Mouse (Mus musculus) left cerebral cortex, adult 2 months (tissue): Measurements from ENCODE around the gene Wapl. TPM values are rescaled to one million over a fixed set of nuclear protein-coding genes. Genes with fewer than 3 reads are reported as not detected.

ENCODE experiments used
- DNase-seq, 2 experiments: peaks; one replicate each; pipeline ENCODE4 v3.0.0; 2021 to 2022; ENCODE audit warnings: low spot score in 2 of 2, mixed read lengths in 1 of 2; ENCODE audit errors: extremely low spot score in 1 of 2
- H3K27ac ChIP-seq: fragments of 200-600 bp; 2 replicates; pipeline ENCODE4 v1.8.1; 2022
- H3K4me3 ChIP-seq: fragments of 200-600 bp; 2 replicates; pipeline ENCODE4 v1.8.1; 2022
- CTCF ChIP-seq: fragments of 200-600 bp; IDR thresholded peaks from 2 replicates; pipeline ENCODE4 v1.8.1; 2022; ENCODE audit warnings: antibody characterized with exemption, mild to moderate bottlenecking, moderate library complexity
- intact Hi-C: fragments of 180-260 bp; cut with DNase I; formaldehyde crosslinking; loops from one replicate; pipeline ENCODE4 v1.15.1; 2025
- total RNA-seq, 2 experiments: library from RNA; stranded (reverse); gene quantifications; 2 replicates each; pipeline ENCODE4 v1.2.3; 2021

Gene Wapl
- total RNA-seq, 2 experiments from 2014 or later: 46.2 to 46.4 TPM

GRCm38 (mm10) chr14:34710209-34710608, 36.5 kb downstream of the Wapl start:
- intact Hi-C loops: no loop called here
- H3K4me3 ChIP-seq: no peak overlapping the region
- TF ChIP-seq CTCF: no peak
- H3K27ac ChIP-seq: no peak overlapping the region
- no peak for DNase-seq

GRCm38 (mm10) chr14:34712027-34712426, 38.3 kb downstream of the Wapl start:
- no peak for DNase-seq
- intact Hi-C loops: no loop called here
- peak overlapping the region; percentile 2; the same call in 1 of the 2 replicates for H3K27ac ChIP-seq
- no peak for TF ChIP-seq CTCF
- H3K4me3 ChIP-seq: no peak overlapping the region

- peak overlapping the region; percentile 59 for H3K27ac ChIP-seq
- intact Hi-C loops: no loop called here
- TF ChIP-seq CTCF: no peak
- no peak for DNase-seq
- no peak overlapping the region for H3K4me3 ChIP-seq
Observed at GRCm38 (mm10) chr14:34712857-34713256, 39.1 kb downstream of the Wapl start.

- Histone ChIP-seq H3K4me3 (no peak overlapping the region), H3K27ac (no peak overlapping the region)
- TF ChIP-seq CTCF: no peak
- intact Hi-C loops: no loop called here
- no peak for DNase-seq
Observed at GRCm38 (mm10) chr14:34718150-34718549, 44.4 kb downstream of the Wapl start.

- H3K27ac ChIP-seq: no peak overlapping the region
- no peak for TF ChIP-seq CTCF
- DNase-seq: no peak
- no peak overlapping the region for H3K4me3 ChIP-seq
- intact Hi-C loops: no loop called here
Observed at GRCm38 (mm10) chr14:34727709-34728108, 54.0 kb downstream of the Wapl start.

- no peak for DNase-seq
- intact Hi-C loops: no loop called here
- no peak overlapping the region for H3K4me3 ChIP-seq
- TF ChIP-seq CTCF: no peak
- no peak overlapping the region for H3K27ac ChIP-seq
Observed at GRCm38 (mm10) chr14:34735405-34735804, 61.7 kb downstream of the Wapl start.

- no peak for DNase-seq
- intact Hi-C loops: no loop called here
- Histone ChIP-seq H3K4me3 (no peak overlapping the region), H3K27ac (no peak overlapping the region)
- TF ChIP-seq CTCF: no peak
Observed at GRCm38 (mm10) chr14:34745401-34745800, 71.7 kb downstream of the Wapl start.

GRCm38 (mm10) chr14:34755731-34756130, 82.0 kb downstream of the Wapl start:
- Histone ChIP-seq H3K27ac (no peak overlapping the region), H3K4me3 (no peak overlapping the region)
- TF ChIP-seq CTCF: no peak
- intact Hi-C loops: no loop called here
- no peak for DNase-seq

- intact Hi-C loops: no loop called here
- Histone ChIP-seq H3K27ac (no peak overlapping the region), H3K4me3 (no peak overlapping the region)
- no peak for TF ChIP-seq CTCF
- DNase-seq: no peak
Observed at GRCm38 (mm10) chr14:34759938-34760337, 86.2 kb downstream of the Wapl start.

GRCm38 (mm10) chr14:34761082-34761959, 87.6 kb downstream of the Wapl start:
- H3K4me3 ChIP-seq: no peak overlapping the region
- intact Hi-C loops: no loop called here
- DNase-seq: no peak
- TF ChIP-seq CTCF: no peak
- no peak overlapping the region for H3K27ac ChIP-seq

- no peak for DNase-seq
- H3K4me3 ChIP-seq: no peak overlapping the region
- no peak overlapping the region for H3K27ac ChIP-seq
- no peak for TF ChIP-seq CTCF
- intact Hi-C loops: no loop called here
Observed at GRCm38 (mm10) chr14:34762682-34763081, 89.0 kb downstream of the Wapl start.

GRCm38 (mm10) chr14:34763771-34764539, 90.2 kb downstream of the Wapl start:
- intact Hi-C loops: no loop called here
- no peak for DNase-seq
- Histone ChIP-seq H3K27ac (no peak overlapping the region), H3K4me3 (no peak overlapping the region)
- TF ChIP-seq CTCF: no peak
